Mouse (Mus musculus) limb, embryonic 10.5 days (tissue): ENCODE results near the gene Fam89a. TPM values are rescaled to one million over a fixed set of nuclear protein-coding genes. Genes with fewer than 3 reads are reported as not detected.
A peak's percentile ranks its signal among the peaks of the same experiment; 100 is the strongest.

Experiments used
- DNase-seq: peaks from one replicate; pipeline ENCODE4 v3.0.0-alpha.2; 2017; ENCODE audit warnings: low spot score
- H3K27ac ChIP-seq: fragments of 300-500 bp; sonication (generic); 2 replicates; pipeline ENCODE4 v1.5.1; 2016; ENCODE audit warnings: mild to moderate bottlenecking
- H3K27me3 ChIP-seq: fragments of 300-500 bp; sonication (generic); 2 replicates; pipeline ENCODE4 v1.6.1; 2016; ENCODE audit warnings: low read depth, mild to moderate bottlenecking; ENCODE audit not compliant: poor library complexity, severe bottlenecking
- H3K36me3 ChIP-seq: fragments of 300-500 bp; sonication (generic); 2 replicates; pipeline ENCODE4 v1.6.1; 2016; ENCODE audit warnings: mild to moderate bottlenecking, moderate library complexity
- H3K4me1 ChIP-seq: fragments of 300-500 bp; sonication (generic); 2 replicates; pipeline ENCODE4 v1.6.1; 2016
- H3K4me3 ChIP-seq: fragments of 300-500 bp; sonication (generic); 2 replicates; pipeline ENCODE4 v1.5.1; 2016; ENCODE audit warnings: mild to moderate bottlenecking, moderate library complexity
- H3K9me3 ChIP-seq: fragments of 300-500 bp; sonication (generic); replicated peaks from 2 replicates; pipeline ENCODE4 v1.6.1; 2016; ENCODE audit warnings: mild to moderate bottlenecking
- WGBS: fragments of 180-500 bp; shearing (Covaris S2); methylation state at CpG from one replicate; pipeline ENCODE4 v1.1.7; 2016; 5-methylcytosine and 5-hydroxymethylcytosine counted together
- polyA plus RNA-seq: library from polyadenylated mRNA; unstranded; fragments of >200 nt; fragmentation: Nextera tagmentation; extraction: Ambion mirVana; gene quantifications from 2 replicates; pipeline ENCODE4 v1.2.1, GENCODE M21; 2016

Gene Fam89a
- polyA plus RNA-seq, 1 experiment from 2014 or later: 5.1 TPM

DNA sequence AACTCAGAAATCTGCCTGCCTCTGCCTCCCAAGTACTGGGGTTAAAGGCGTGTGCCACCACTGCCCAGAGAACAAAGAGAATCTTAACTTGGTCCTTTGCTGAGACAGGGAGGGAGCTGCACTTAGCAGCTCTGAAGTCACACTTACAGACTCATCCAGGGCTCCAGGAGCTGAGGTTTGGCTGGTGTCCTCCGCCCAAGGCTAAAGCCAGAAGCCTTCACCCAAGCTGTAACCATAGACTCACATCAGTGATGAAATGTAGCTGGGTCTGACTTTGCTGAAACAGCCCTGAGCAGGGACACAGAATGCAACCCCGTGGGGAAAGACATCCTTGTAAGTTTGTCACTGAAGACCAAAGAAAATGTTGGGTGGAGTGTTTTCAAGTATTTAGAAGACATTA is 30.8 kb upstream of the Fam89a start:
- Histone ChIP-seq H3K4me3 (no peak overlapping the region), H3K4me1 (peaks cover 4% of the 10 kb centered on the region; the same call in 1 of the 2 replicates), H3K27me3 (peaks cover 7% of the 10 kb centered on the region; the same call in 1 of the 2 replicates), H3K27ac (no peak overlapping the region), H3K9me3 (no peaks in the 10 kb centered on the region), H3K36me3 (no peaks in the 10 kb centered on the region)
- WGBS: 77% methylated on average over 3 of the region's 3 CpGs
- DNase-seq: no peak

DNA sequence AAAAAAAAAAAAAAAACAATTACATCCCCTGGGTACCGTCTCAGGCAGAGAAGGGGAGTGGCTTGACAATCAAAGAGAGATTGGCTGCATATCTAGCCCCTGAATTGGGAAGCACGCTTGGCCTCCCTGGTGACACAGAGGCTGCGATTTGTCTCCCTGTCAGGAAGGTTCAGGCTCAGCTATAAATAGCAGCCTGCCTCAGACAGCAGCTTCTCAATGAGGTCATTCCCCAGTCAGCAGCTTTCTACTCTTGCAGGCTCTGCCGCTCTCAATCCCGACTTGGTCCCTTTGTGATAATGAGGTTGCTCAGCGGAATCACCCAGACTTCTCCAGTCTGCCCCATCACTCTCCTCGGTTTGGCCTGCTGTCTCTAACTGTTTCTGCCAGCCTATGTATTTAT is 28.6 kb upstream of the Fam89a start:
- Histone ChIP-seq H3K27me3 (peaks cover 5% of the 10 kb centered on the region), H3K36me3 (no peaks in the 10 kb centered on the region), H3K9me3 (no peaks in the 10 kb centered on the region), H3K27ac (no peak overlapping the region), H3K4me3 (no peak overlapping the region), H3K4me1 (peaks cover 7% of the 10 kb centered on the region; the same call in 1 of the 2 replicates)
- no peak for DNase-seq
- 20% methylated on average over 7 of the region's 7 CpGs for WGBS

DNA sequence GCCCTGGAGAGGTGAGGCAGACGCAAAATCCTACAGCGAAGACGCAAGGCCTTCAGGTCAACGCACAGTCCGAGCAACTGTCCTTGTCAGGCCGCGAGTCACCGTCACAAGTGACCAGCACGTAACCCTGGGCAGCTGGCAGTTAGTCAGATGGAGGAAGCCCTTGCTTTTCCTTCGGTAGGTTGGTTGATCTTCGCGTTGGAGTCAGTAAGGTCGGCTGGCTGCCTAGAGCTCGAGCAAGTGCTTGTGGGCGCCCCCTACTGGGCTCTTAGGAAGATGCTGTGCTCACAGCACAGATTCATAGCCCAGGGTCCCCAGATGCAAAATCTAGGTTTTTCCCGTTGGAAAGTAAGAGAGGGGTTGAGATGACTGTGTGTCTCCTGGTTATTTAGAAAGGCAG is 24.1 kb upstream of the Fam89a start:
- Histone ChIP-seq H3K27ac (no peak overlapping the region), H3K9me3 (no peaks in the 10 kb centered on the region), H3K27me3 (peaks cover 14% of the 10 kb centered on the region), H3K4me3 (peak overlapping the region; percentile 8; the same call in 1 of the 2 replicates), H3K36me3 (no peaks in the 10 kb centered on the region), H3K4me1 (peaks cover 10% of the 10 kb centered on the region; the same call in 1 of the 2 replicates)
- DNase-seq: peak; percentile 83
- WGBS: 14% methylated on average over 16 of the region's 16 CpGs

DNA sequence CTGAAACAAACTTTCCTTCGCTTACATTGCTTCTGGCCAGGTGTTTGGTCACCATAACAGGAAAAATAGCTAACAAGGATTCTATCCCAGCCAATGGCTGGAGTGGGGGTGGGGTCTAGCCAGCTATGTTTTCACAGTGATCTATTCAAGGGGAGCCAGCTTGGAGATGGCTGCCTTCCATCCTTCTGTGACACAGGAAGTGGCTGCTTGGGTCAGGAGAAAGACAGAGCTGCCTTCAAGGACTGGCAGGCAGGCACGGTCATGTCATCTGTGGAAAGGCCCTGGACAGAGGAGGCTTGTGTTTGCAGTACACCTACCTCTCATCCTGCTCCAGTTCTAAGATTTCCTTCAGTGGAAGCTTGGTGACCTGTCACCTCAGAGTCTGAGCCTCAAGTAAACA is 20.8 kb upstream of the Fam89a start:
- DNase-seq: no peak
- Histone ChIP-seq H3K27me3 (peaks cover 14% of the 10 kb centered on the region), H3K36me3 (no peaks in the 10 kb centered on the region), H3K9me3 (no peaks in the 10 kb centered on the region), H3K27ac (no peak overlapping the region), H3K4me1 (peaks cover 6% of the 10 kb centered on the region; the same call in 1 of the 2 replicates), H3K4me3 (no peak overlapping the region)
- 77% methylated on average over 2 of the region's 2 CpGs for WGBS

DNA sequence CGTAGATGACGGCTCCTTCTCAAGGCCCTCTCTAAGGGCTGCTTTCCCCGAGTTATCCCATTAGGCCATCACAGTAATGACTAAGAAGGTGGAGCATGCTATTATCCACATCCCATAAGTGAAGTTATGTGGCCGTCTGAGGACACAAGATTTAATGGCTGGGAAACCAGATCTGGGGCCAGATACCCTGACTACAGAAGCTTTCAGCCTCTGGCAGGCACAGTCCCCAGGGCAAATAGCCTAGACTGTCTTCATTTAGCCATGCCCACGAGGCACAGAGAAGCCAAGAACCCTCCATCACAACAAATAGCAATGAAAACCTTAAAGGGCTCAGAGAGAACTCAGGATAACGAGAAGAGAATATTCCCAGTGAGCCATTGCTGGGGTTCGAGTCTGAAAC is 11.4 kb upstream of the Fam89a start:
- H3K27me3 ChIP-seq: no peaks in the 10 kb centered on the region
- WGBS: 70% methylated on average over 7 of the region's 7 CpGs

DNA sequence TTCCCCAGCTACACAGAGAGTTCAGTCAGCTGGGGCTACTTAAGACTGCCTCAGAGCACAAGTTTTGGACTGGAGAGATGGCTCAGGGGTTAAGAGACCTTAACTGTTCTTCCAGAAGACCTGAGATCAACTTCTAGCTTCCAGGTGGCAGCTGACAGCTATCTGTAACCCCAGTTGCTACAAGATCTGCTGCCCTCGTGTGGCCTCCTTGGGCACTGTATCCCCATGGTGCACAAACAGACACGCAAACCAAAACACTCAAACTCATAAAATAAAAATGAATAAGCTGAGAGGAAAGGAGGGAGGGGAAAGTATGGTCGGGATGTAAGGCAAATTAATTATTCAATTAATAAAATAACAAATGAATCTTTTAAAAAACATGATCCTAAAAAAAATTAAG is 6.9 kb upstream of the Fam89a start:
- Histone ChIP-seq H3K27me3 (peaks cover 17% of the 10 kb centered on the region), H3K9me3 (no peaks in the 10 kb centered on the region), H3K4me1 (no peaks in the 10 kb centered on the region; the same call in 1 of the 2 replicates), H3K36me3 (no peaks in the 10 kb centered on the region), H3K4me3 (no peak overlapping the region), H3K27ac (no peak overlapping the region)
- DNase-seq: no peak
- WGBS: 41% methylated on average over 3 of the region's 3 CpGs

More for the DNA sequence above, 11.4 kb upstream of the Fam89a start:
- Histone ChIP-seq H3K9me3 (no peaks in the 10 kb centered on the region), H3K4me1 (no peaks in the 10 kb centered on the region), H3K4me3 (no peak overlapping the region), H3K27ac (no peak overlapping the region), H3K36me3 (no peaks in the 10 kb centered on the region)
- no peak for DNase-seq

DNA sequence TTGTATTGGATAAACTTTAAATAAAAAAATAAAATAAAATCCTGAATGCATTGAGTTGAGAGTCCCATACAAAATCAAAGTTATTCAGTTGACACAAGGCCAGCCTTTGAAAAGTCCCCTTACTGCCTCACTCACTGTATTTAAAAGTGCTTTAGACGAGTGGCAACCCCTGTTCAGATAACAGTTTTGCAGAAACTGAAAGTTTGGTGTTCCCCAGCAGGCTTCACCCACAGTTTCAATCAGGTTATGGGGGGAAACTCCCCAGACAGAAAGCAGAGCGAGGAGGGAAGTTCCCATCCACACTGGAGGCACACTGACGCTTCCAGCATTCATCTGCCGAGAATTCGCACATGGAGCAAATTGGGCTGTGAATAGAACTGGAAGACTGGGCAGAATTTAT is 5.0 kb upstream of the Fam89a start:
- no peak overlapping the region for H3K27ac ChIP-seq
- WGBS: 67% methylated on average over 5 of the region's 5 CpGs

DNA sequence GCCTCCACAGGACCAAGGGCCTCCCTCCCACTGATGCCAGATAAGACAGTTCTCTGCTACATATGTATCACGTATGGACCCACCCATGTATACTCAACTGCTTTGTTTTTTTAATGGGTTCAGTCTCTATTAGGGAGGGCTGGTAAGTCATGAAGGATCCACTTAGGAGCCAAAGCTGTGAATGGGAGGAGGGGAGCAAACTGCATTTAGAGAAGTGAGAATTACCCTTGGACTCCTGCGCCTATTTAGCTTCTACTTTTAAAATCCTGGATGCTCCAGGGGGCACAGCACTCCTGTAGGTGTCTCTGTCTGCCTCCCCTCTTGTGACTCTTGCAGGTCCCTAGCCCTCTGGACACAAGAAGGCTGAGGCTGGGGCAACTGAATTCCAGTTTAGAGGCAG is 4.5 kb upstream of the Fam89a start:
- no peak overlapping the region for H3K4me3 ChIP-seq
- peaks cover 12% of the 10 kb centered on the region for H3K4me1 ChIP-seq
- 66% methylated on average over 2 of the region's 2 CpGs for WGBS
- H3K27ac ChIP-seq: no peak overlapping the region
- H3K9me3 ChIP-seq: no peaks in the 10 kb centered on the region
- no peaks in the 10 kb centered on the region for H3K36me3 ChIP-seq
- H3K27me3 ChIP-seq: peaks cover 41% of the 10 kb centered on the region
- no peak for DNase-seq

More for the DNA sequence above, 5.0 kb upstream of the Fam89a start:
- Histone ChIP-seq H3K27me3 (peaks cover 37% of the 10 kb centered on the region), H3K9me3 (no peaks in the 10 kb centered on the region), H3K4me1 (peaks cover 7% of the 10 kb centered on the region), H3K36me3 (no peaks in the 10 kb centered on the region), H3K4me3 (no peak overlapping the region)
- DNase-seq: no peak

DNA sequence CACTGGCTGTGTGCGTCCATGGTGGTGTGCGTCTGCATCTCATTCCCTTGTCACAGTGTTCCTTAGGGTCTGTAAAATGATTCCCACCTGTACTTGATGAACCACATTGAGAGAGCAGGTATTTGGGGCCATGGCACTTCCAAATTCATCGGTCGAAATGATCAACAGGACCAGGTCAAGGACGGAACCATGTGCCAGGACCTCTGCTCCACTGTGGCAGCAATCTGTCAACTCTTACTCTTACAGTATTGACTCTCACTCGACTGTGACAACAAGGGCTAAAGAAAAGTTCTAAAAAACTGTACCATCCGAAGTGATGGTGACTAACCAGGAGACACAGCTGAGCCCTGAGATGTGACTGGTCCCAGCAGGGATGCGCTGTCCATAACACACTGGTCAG is 3.8 kb upstream of the Fam89a start:
- Histone ChIP-seq H3K9me3 (no peaks in the 10 kb centered on the region), H3K4me3 (no peak overlapping the region), H3K4me1 (peaks cover 18% of the 10 kb centered on the region), H3K27ac (no peak overlapping the region), H3K27me3 (peaks cover 48% of the 10 kb centered on the region), H3K36me3 (no peaks in the 10 kb centered on the region)
- 88% methylated on average over 8 of the region's 8 CpGs for WGBS
- no peak for DNase-seq

DNA sequence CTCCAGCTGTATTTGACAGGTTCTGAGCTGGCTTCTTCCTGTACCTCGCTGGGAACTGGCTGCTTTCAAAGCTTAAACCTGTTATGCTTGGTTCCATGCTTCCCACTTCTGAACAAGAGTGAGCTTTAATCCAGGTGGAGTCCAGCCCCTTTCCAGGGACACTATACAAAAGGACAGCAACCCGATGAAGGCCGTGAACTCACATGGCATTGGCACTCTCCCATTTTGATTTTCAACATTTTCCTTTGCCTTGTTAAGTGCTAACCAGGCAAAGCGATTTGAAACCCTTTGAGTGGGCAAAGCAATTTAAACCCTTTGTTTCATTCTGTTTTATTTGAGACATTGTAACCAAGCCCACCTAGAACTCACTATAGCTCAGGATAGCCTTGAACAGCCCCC is 3.2 kb upstream of the Fam89a start:
- no peak for DNase-seq
- Histone ChIP-seq H3K4me3 (no peak overlapping the region), H3K36me3 (no peaks in the 10 kb centered on the region), H3K27me3 (peaks cover 55% of the 10 kb centered on the region), H3K4me1 (peaks cover 23% of the 10 kb centered on the region), H3K27ac (no peak overlapping the region), H3K9me3 (no peaks in the 10 kb centered on the region)
- WGBS: 55% methylated on average over 4 of the region's 4 CpGs

DNA sequence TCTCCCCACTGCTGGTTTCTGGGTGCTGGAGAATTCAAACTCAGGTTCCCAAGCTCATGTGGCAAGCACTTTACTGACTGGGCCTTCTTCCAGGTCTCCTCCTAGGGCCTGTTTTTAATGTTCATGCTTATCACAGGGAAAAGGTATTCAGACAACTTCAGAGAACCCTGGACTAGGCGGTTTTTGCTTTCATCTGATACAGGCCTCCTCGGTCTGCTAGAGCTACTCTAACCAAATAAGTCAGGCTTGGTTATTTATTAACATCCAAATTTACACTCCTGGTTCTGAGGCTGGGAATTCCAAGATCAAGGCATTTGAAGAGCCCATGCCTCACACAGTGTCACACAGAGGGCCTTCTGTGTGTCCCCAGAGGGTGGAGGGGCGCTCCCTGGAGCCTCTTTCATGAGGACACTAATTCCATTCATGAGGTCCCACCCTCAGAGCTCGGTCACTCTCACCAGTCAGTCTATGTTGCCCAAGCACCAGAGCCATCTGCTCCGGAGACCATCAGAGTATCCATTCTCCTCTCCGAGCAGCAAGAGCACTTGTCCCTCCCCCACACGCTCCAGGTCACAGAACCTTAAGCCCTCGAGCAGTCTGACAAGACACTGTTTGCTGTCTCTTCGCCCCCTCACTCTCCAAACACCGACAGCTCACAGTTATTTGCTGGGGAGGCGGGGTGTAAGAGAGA is 2.6 kb upstream of the Fam89a start:
- Histone ChIP-seq H3K27me3 (peaks cover 60% of the 10 kb centered on the region), H3K4me1 (peaks cover 23% of the 10 kb centered on the region), H3K9me3 (no peaks in the 10 kb centered on the region), H3K27ac (no peak overlapping the region), H3K36me3 (no peaks in the 10 kb centered on the region), H3K4me3 (no peak overlapping the region)
- 21% methylated on average over 11 of the region's 11 CpGs for WGBS
- no peak for DNase-seq

DNA sequence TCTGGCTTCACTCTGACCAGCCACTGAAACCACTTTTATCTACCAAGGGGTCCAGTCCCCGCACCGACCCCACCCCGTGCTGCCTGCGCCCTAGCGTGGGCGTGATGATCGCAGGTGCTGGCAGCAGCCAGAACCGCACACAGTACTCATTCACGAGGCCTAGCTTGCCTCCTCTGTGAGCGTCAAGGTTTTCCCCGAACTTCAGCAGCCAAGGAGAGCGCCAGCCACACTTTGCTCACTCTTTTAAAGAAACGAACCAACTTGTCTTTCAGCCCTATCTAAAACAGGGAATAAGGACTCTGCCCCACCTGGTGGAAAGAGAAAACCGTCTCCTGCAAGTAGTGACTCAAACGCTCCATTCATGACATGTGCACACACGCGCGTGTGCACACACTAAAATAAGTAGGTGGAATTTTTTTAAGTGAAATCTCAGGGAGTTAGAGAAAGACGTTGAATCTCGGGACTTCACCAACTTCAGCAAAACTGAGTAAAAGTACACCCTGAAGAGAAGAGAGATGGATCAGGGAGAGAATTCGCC is 762 bp upstream of the Fam89a start:
- no peaks in the 10 kb centered on the region for H3K36me3 ChIP-seq
- H3K4me1 ChIP-seq: peaks cover 23% of the 10 kb centered on the region
- H3K27me3 ChIP-seq: peaks cover 65% of the 10 kb centered on the region
- 29% methylated on average over 21 of the region's 21 CpGs for WGBS
- peak overlapping the region; percentile 75 for H3K4me3 ChIP-seq
- no peak overlapping the region for H3K27ac ChIP-seq
- no peak for DNase-seq
- no peaks in the 10 kb centered on the region for H3K9me3 ChIP-seq

DNA sequence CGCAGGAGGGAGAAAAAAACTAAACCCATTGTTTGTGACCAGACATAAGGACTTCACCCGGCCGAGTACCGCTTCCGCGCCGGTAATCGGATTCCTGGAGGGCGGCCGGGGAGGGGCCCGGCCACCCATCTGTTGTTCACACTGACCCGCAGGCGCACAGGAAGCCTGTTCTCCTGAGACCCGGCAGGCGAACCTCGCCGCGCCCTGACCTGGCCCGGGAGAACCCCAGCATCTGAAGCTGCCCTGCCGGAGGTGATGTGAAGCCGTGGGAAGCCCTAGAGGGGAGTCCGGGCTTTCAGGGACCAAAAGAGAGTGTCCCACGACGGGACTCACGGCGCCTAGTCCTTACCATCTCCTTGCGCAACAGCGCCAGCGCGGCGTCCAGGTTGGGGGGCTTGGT is 441 bp downstream of the Fam89a start:
- Histone ChIP-seq H3K9me3 (no peaks in the 10 kb centered on the region), H3K4me1 (peaks cover 23% of the 10 kb centered on the region), H3K36me3 (no peaks in the 10 kb centered on the region), H3K27ac (peak overlapping the region; percentile 77), H3K4me3 (peak overlapping the region; percentile 75), H3K27me3 (peaks cover 65% of the 10 kb centered on the region)
- DNase-seq: peak; percentile 57
- WGBS: under 1% methylated on average over 31 of the region's 31 CpGs
